Mouse (Mus musculus) urinary bladder, adult 2 months (tissue): ENCODE results near the gene Tigit. TPM values are rescaled to one million over a fixed set of nuclear protein-coding genes. Genes with fewer than 3 reads are reported as not detected.

Experiments used
- DNase-seq: peaks from one replicate; pipeline ENCODE4 v3.0.0; 2022; ENCODE audit warnings: low spot score
- polyA plus RNA-seq: library from polyadenylated mRNA; depleted of rRNA; stranded (reverse); fragments of >200 nt; gene quantifications from 2 replicates; pipeline ENCODE4 v1.2.3, GENCODE M21; 2012; rRNA removed

Tigit gene
- 0.13 and 0.29 TPM in 2 replicates for polyA plus RNA-seq

DNA sequence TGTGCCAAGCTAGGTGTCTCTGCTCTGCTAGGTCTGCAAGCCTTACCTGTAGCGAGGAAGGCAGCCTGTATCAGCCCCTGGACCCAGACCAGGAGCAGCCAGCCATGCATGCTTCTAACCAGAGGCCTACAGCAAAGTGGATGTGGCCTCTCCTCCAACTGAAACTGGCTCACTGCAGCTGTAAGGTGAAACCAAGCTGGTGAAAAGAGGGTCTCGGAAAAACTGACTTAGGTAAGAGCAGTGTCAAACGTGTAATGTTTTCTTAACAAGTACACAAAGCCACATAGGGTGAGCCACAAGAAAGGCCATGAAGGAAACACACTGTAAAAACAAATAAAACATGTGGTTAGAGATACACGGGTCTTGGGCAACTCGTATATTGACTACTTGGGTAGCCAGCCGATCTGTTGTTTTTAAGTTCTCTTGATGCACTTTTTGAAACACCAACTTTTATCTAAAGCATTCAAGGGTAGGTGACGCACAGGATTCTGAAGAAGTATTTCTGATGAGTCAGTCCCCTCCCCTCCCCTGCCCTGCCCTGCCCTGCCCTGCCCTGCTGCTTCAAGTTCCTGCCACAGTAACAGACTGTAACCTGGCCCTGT lies at the start of gene Tigit:
Tigit (minus strand) TSS at position 169 of the 602 bp plus-strand sequence.
- DNase-seq: no peak

DNA sequence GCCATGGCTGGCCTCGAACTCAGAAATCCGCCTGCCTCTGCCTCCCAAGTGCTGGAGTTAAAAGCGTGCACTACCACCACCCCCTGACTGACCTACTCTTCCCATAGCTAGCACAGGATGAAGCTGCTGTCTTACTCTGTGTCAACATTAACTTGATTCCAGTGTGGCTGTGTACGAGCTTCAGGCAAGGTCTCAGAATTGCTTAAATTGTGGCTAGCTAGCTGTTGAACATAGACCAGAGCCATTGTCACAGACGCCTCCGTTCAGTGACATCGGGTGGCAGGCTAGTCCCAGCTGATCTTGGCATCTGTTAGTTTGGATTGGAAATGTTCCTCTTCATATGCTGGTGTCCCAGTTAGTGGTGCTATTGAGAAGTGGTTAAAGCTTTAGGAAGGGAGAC lies 47.4 kb upstream of the Tigit start:
- DNase-seq: no peak

DNA sequence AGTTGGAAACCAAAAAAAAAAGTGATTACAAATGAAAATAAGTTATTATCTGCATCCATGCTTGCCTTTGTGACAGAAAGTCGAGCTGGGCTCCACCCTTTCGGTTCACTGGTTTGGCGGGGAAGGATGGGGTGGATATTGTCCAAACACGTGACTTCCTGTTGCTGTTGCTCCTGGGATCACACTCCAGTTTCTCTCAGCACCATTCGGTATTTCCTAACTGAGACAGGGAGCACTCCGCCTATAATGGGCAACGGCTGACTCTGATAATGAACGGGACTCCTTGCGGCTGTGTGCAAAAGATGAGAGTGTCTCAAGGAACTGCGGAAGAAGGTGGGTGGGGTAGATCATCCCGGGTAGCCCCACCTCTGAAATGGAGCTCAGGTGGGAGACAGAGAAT lies 46.7 kb upstream of the Tigit start:
- no peak for DNase-seq

DNA sequence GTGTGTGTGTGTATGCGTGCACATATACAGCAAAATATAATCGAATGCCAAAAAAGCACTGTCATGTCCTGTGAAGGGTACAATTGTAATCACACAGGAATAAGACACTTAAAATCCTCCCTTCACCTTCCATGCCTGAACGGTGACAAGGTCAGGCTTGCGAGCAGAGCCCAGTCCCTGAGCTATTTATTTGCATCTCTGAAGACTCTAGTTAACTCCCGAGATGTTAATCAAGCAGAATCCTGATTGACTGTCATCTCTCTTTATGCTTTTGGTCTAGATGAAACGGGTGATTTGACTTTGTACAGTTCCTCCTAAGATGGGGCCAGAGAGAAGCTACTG lies 46.2 kb upstream of the Tigit start:
- no peak for DNase-seq

GRCm38 (mm10) chr16:43709432-43710133 lies 45.6 kb upstream of the Tigit start:
- DNase-seq: no peak

GRCm38 (mm10) chr16:43709062-43709413 lies 45.1 kb upstream of the Tigit start:
- no peak for DNase-seq

DNA sequence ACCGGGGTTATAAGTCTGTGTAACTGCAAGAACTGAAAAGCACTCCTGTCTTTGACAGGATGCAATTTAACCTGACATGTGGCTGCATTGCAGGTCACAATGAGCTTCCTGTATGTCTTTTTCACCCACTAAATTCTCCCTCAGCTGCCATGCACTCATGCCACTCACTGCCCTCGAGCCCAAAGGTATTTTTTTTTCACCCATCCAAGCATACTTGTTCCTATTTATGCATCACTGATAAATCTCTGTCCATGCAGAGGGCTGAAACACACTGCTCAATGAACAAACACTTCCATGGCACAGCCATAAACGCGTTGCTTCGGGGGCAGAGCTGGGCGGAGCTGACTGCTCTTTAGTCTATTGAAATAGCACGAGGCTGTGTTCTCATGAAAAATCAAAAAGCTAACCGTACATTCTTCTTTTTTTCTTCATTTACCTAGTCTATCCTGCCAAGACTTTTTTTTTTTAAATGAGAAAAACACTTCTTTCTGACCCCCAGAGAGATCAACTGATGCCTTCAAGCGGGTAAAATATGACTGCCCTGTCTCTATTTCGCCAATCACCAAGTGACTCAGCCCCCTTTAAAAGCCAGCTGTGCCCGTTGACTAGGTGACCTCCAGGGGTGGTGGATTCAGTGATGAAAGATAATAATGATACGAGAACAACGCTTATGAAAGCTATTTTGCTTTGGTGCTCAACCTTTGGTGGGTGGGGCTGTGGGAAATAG lies 44.6 kb upstream of the Tigit start:
- no peak for DNase-seq

- no peak for DNase-seq
Measured at GRCm38 (mm10) chr16:43701765-43702504, 38.0 kb upstream of the Tigit start.

- no peak for DNase-seq
Measured at GRCm38 (mm10) chr16:43700575-43700974, 36.6 kb upstream of the Tigit start.

GRCm38 (mm10) chr16:43698735-43699649 lies 35.0 kb upstream of the Tigit start:
- no peak for DNase-seq

DNA sequence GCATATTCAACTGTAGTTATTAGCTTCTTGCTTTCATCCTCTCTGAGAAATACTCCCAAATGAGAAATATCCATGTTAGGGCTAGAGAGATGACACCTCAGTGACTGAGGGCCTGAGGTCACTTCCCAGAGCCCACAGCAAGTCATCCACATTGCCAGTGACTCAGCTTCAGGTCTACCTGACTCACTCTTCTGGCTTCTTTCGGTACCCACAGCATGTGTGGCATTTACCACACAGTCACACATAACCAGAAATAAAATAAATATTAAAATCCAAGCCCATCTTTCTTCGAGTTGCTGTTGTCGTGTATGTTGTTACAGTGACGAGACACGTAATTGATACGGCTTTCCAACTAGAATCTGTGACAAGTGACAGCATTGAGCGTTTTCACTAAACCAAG lies 33.8 kb upstream of the Tigit start:
- DNase-seq: no peak

DNA sequence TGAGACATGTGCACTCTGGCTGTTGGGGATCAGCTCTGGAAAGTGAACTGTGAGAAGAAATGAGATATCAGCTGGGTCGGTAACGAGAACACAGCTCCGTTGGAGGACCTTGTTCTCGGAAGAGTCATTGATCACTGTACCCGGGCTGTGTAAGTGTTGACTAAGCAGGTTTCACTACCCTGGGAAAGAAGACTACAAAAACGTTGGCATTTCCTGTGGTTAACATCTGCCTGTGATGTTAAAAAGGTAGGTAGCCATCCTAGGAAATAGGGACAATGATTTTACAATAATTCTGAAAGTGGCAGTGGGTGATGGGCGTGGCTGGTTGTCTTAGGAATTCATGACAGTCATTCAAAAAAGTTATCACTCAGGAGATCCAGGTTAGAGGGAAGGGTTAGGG lies 31.9 kb upstream of the Tigit start:
- no peak for DNase-seq

GRCm38 (mm10) chr16:43694104-43694503 lies 30.2 kb upstream of the Tigit start:
- DNase-seq: no peak

DNA sequence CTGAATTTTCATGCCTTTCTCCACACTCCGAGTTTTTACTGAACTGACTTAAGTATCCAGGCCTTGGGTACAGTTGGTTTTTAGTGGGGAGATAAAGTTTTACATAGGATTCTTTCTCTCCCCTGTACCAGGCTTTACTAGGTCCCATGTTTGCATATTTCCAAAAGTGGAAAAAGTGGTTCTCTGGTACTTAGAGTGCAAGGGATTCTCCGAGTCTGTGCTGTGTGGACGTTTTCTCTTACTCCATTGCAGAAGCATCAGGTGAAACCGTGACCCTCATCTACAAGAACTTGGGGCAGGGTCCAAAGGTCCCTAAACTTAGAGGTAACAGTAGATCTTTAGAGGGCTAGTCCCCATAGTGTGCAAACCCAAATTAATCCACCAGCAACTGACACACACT lies 28.7 kb upstream of the Tigit start:
- no peak for DNase-seq

- no peak for DNase-seq
Measured at GRCm38 (mm10) chr16:43691741-43692140, 27.8 kb upstream of the Tigit start.

GRCm38 (mm10) chr16:43690912-43691311 lies 27.0 kb upstream of the Tigit start:
- DNase-seq: no peak

DNA sequence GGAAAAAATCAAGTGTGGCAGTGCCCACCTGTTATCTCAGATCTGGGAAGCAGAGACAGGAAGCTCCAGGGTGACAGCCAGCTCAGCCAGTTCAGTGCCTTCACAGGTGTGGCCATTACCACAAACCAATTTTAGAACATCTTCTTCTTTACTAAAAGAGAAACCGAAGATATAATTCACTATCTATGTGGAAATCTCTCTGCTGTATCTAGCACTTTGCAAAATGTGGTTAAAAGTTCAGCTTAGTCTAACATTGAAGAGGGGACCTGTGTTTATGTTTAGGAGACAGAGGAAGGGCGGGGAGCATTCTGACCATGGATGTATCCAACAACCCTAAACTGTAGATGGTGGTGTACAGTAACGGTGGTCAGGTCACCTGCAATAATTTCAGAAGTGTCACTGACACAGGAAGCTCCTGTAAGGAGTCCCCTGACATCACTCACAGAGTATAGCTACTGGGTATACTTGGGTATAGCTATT lies 26.3 kb upstream of the Tigit start:
- no peak for DNase-seq

GRCm38 (mm10) chr16:43687968-43688367 lies 24.0 kb upstream of the Tigit start:
- no peak for DNase-seq

DNA sequence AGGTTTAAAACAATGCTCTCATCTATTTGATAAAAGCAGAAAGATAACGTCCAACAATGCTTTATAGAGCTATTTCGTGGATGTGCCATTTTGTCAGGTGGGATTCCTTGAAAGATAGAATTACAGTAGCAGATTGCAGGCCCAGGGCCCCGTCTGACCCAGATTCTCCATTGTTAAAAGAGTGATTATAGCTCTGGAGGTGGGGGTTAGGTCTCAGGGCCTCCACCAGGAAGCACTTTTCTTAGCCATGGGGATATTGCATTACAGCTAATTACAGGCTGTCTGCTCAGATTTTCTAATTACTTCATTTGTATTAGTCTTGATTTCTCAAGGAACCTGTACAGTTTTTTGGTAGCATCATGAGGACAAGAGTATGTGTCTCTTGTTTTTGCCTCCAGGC lies 10.5 kb upstream of the Tigit start:
- no peak for DNase-seq

DNA sequence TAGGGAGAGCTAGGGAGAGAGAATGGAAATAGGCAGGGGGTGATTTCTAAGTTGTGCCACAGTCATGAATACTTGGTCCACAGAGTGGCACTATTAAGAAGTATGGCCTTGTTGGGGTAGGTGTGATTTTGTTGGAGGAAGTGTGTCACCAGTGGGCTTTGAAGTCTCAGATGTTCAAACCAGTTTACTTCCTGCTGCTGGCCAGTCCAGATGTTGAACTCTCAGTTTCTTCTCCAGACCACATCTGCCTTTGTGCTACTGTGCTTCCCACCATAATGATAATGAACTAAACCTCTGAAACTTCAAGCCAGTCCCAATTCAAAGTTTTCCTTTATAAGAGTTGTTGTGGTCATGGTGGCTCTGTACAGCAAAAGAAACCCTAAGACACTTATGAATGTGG lies 8.8 kb upstream of the Tigit start:
- no peak for DNase-seq

DNA sequence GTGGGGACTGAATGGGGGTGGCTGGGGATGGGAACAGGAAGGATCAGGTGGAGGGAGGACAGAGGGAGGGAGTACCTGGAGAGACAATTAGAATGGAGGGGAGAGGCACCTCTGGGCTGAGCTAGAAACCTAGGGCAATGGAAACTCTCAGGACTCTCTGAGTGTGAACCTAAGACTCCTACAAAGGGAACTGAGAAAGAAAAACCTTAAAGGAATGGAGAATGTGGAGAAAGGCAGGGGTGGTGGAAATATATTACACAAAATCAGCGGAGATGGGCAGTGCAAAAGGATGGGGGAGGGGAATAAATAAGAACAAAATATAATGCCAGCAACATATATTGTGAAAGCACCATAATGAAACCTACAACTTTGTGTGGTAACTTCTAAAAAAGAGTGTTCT lies 8.0 kb upstream of the Tigit start:
- no peak for DNase-seq
